8 mouse cellular contexts compared by ENCODE assay signal in genomic region chrX:76598459-76599206, GRCm38 (mm10). TPM values are rescaled to one million over a fixed set of nuclear protein-coding genes. Genes with fewer than 3 reads are reported as not detected.
DNase-seq lines count a peak whose midpoint lies in the region; ATAC-seq lines count a peak whose summit lies in the region.

No protein-coding gene starts in this region.

- H3K27ac ChIP-seq in heart, embryonic 13.5 days (replicated peaks) = no peak overlapping the region
- no peak overlapping the region for H3K27ac ChIP-seq in midbrain, embryonic 10.5 days (replicated peaks)

- ATAC-seq in heart, embryonic 13.5 days (ENCODE audit: extremely low read depth, insufficient number of reproducible peaks, low FRiP score, low TSS enrichment) = peak; percentile 100

- H3K4me3 ChIP-seq in heart, embryonic 13.5 days = no peak overlapping the region
- no peak overlapping the region for H3K4me3 ChIP-seq in midbrain, embryonic 10.5 days

- no peaks in the 10 kb centered on the region for H3K27me3 ChIP-seq in heart, embryonic 13.5 days (replicated peaks)
- no peaks in the 10 kb centered on the region for H3K27me3 ChIP-seq in midbrain, embryonic 10.5 days (ENCODE audit: low read depth, poor library complexity, severe bottlenecking)

- H3K36me3 ChIP-seq in heart, embryonic 13.5 days = no peaks in the 10 kb centered on the region
- no peaks in the 10 kb centered on the region for H3K36me3 ChIP-seq in midbrain, embryonic 10.5 days

- H3K9ac ChIP-seq in heart, embryonic 13.5 days = no peak overlapping the region

- DNase-seq in cerebellum, adult 9-10 months = peak; percentile 1
- DNase-seq in cerebellum, adult 11-12 months = no peak
- peak; percentile 71 for DNase-seq in MEL-GATA-1-ER (ENCODE audit: extremely low read depth, low read depth)
- peak; percentile 90 for DNase-seq in embryo, embryonic 9.5 days (ENCODE audit: extremely low spot score)
- peak; percentile 46 to 51 for DNase-seq in kidney, postnatal 25 days
- peak; percentile 43 for DNase-seq in midbrain, embryonic 10.5 days (ENCODE audit: low spot score)
- DNase-seq in testis, postnatal 10 days (ENCODE audit: low spot score) = peak; percentile 73

- peaks cover 5% of the 10 kb centered on the region for H3K9me3 ChIP-seq in heart, embryonic 13.5 days
- peaks cover 5% of the 10 kb centered on the region for H3K9me3 ChIP-seq in midbrain, embryonic 10.5 days (replicated peaks)

- H3K4me1 ChIP-seq in heart, embryonic 13.5 days = no peaks in the 10 kb centered on the region
- H3K4me1 ChIP-seq in midbrain, embryonic 10.5 days = no peaks in the 10 kb centered on the region

- 45% methylated on average over 5 of the region's 6 CpGs for WGBS in heart, embryonic 13.5 days
- 53% methylated on average over 5 of the region's 6 CpGs for WGBS in midbrain, embryonic 10.5 days

- H3K4me2 ChIP-seq in heart, embryonic 13.5 days = no peak overlapping the region

RNA-seq across cellular contexts. Expression of gene Cldn34d, which starts 4.1 kb away (rescaled TPM):
- not detected in 2 replicates for polyA plus RNA-seq in heart, embryonic 13.5 days (2015; fragmentation: Nextera tagmentation; extraction: Ambion mirVana)
- not detected in 2 replicates for polyA plus RNA-seq in midbrain, embryonic 10.5 days (2016; fragmentation: Nextera tagmentation; extraction: Ambion mirVana)
